Mouse (Mus musculus): Measurements from ENCODE around the gene D10Wsu102e.
"Not testable (repeated sequence)": the region's sequence is repeated elsewhere in the genome, so short reads cannot be mapped to it uniquely, and the experiment has no call there.

DNA sequence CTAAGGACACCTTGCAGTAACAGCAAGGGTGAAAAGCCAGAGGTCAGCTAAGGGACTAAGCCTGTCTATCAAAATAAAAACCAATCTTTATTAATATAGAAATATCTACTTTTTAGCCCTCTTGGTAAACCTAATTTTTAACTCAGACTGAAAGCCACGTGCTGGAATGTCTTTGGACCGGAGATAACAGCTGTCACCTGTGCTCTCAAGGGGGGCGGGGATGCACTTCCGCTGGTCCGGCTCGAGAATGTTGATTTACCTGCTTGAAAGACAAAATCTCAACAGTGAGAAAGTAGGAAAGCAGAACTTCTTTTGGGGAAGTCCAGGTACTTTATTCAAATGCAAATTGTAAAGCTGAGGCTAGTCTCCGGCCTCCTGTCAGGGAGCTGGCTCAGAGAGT, 40.9 kb downstream of the D10Wsu102e start:
- TF ChIP-seq CTCF (IDR thresholded peaks at IDR 0.05); POLR2A (IDR thresholded peaks at IDR 0.05; ENCODE audit: insufficient read depth, low read depth, low read length); EP300 (IDR thresholded peaks at IDR 0.05; ENCODE audit: insufficient read depth, low read depth, low read length): not testable (repeated sequence)
